Mouse (Mus musculus) G1E-ER4 (cell line): ENCODE measurements around the gene Tmem170b. TPM values are rescaled to one million over a fixed set of nuclear protein-coding genes. Genes with fewer than 3 reads are reported as not detected.

Experiments
- GATA1 ChIP-seq: IDR thresholded peaks from one replicate; pipeline ENCODE4 v1.8.0; 2012; ENCODE audit warnings: low read length, inconsistent platforms
- polyA plus RNA-seq: library from polyadenylated mRNA; stranded (reverse); fragments of >175 nt; gene quantifications from 2 replicates; pipeline ENCODE4 v1.2.3, GENCODE M21; 2012

The Tmem170b gene
- 5.7 and 7.3 TPM in 2 replicates for polyA plus RNA-seq

GRCm38 (mm10) chr13:41605099-41606010, at the start of gene Tmem170b:
Gene Tmem170b (plus strand): TSS chr13:41605907.
- no peak for TF ChIP-seq GATA1

- no peak for TF ChIP-seq GATA1
These were observed 44.7 kb upstream of the Tmem170b start for GRCm38 (mm10) chr13:41561024-41561423.

GRCm38 (mm10) chr13:41568421-41568820, 37.3 kb upstream of the Tmem170b start:
- TF ChIP-seq GATA1: no peak

- TF ChIP-seq GATA1: no peak
These were observed 36.8 kb upstream of the Tmem170b start for GRCm38 (mm10) chr13:41568926-41569325.

- no peak for TF ChIP-seq GATA1
These were observed 35.9 kb upstream of the Tmem170b start for GRCm38 (mm10) chr13:41569776-41570175.

GRCm38 (mm10) chr13:41571368-41572350, 34.0 kb upstream of the Tmem170b start:
- no peak for TF ChIP-seq GATA1

GRCm38 (mm10) chr13:41572351-41572735, 33.4 kb upstream of the Tmem170b start:
- TF ChIP-seq GATA1: no peak

- no peak for TF ChIP-seq GATA1
These were observed 32.4 kb upstream of the Tmem170b start for GRCm38 (mm10) chr13:41573126-41573846.

- no peak for TF ChIP-seq GATA1
These were observed 24.6 kb upstream of the Tmem170b start for GRCm38 (mm10) chr13:41581058-41581457.

GRCm38 (mm10) chr13:41583666-41584357, 21.9 kb upstream of the Tmem170b start:
- no peak for TF ChIP-seq GATA1

- no peak for TF ChIP-seq GATA1
These were observed 21.4 kb upstream of the Tmem170b start for GRCm38 (mm10) chr13:41584358-41584680.

- TF ChIP-seq GATA1: no peak
These were observed 20.8 kb upstream of the Tmem170b start for GRCm38 (mm10) chr13:41584896-41585295.

GRCm38 (mm10) chr13:41596678-41597077, 9.0 kb upstream of the Tmem170b start:
- TF ChIP-seq GATA1: no peak

- no peak for TF ChIP-seq GATA1
These were observed 5.7 kb upstream of the Tmem170b start for GRCm38 (mm10) chr13:41599977-41600376.

- no peak for TF ChIP-seq GATA1
These were observed 4.7 kb upstream of the Tmem170b start for GRCm38 (mm10) chr13:41601056-41601455.

- no peak for TF ChIP-seq GATA1
These were observed 1.7 kb upstream of the Tmem170b start for GRCm38 (mm10) chr13:41603921-41604466.
